Mouse (Mus musculus) stomach, postnatal 0 days (tissue): ENCODE results near the gene Podnl1.

ENCODE experiments used
- CTCF ChIP-seq: IDR thresholded peaks from 2 replicates; pipeline ENCODE4 v1.5.1; 2016; ENCODE audit warnings: antibody characterized with exemption, low read depth, mild to moderate bottlenecking, moderate library complexity
- EP300 ChIP-seq: optimal IDR thresholded peaks from 2 replicates; pipeline ENCODE3; 2016; ENCODE audit warnings: antibody characterized with exemption

DNA sequence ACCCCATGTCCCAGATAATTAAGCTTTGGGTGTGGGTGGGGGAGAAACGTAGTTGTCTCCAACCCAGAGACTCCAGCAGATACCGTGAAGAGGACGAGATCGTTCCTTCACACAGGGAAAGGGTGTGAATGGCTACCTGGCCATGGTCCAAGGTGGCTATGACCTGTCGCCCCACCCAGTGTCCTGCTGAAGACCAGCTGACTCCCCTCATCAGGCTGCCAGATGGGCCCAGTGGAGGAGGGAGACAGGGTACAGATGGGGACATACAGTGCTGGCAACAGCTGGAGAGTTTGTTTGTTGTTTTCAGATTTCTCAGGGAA lies 22.7 kb downstream of the Podnl1 start:
- TF ChIP-seq EP300 (no peak), CTCF (no peak)
